Mouse (Mus musculus) ES-Bruce4 (cell line): Measurements from ENCODE around the gene Aamp.

Experiments
- CTCF ChIP-seq: IDR thresholded peaks from one replicate; pipeline ENCODE4 v1.8.1; 2011; ENCODE audit warnings: low read depth, low read length
- EP300 ChIP-seq: IDR thresholded peaks from 2 replicates; pipeline ENCODE4 v1.6.1; 2011; ENCODE audit warnings: low read depth, low read length; ENCODE audit not compliant: insufficient read depth
- POLR2A ChIP-seq: IDR thresholded peaks from one replicate; pipeline ENCODE4 v1.8.1; 2011; ENCODE audit warnings: low read length; ENCODE audit not compliant: insufficient read depth

DNA sequence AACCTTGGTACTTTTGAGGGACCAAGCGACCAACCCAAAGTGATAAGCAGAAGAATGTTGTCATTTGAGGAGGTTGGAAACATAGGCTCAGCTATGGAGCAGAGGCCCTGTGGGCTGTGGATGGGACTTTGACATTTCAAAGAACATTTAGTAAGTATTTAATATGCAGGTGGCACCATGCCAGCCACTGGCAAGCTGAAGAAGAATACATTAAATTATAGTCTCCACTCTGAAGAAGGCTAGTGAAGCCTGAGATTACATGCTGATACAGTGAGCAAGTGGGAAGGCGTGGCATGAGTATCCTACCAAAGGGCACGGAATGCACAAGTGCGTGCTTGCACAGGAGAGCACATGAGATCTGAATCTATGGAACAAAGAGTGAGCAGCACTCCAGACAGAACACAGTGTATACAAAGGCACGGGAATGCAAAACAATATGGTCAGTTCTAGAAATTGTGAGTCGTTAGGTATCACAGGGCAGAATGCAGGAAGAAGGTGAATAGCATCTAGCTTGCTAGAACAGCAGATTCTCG is 45.4 kb upstream of the Aamp start:
- TF ChIP-seq CTCF: no peak
- TF ChIP-seq POLR2A: no peak
- TF ChIP-seq EP300: no peak
